Mouse (Mus musculus) heart, embryonic 16.5 days (tissue): ENCODE data around the gene Klc3. TPM values are rescaled to one million over a fixed set of nuclear protein-coding genes. Genes with fewer than 3 reads are reported as not detected.

Source experiments
- ATAC-seq: fragments of 200-750 bp; cut with Nextera tagmentation; replicated peaks from 2 replicates; pipeline ENCODE4 v1.8.0; 2017; ENCODE audit warnings: moderate number of reproducible peaks; ENCODE audit not compliant: insufficient read depth, low FRiP score; ENCODE audit errors: extremely low read depth
- H3K27ac ChIP-seq: fragments of 300-500 bp; sonication (generic); 2 replicates; pipeline ENCODE4 v1.5.1; 2014; ENCODE audit warnings: mild to moderate bottlenecking, low read length, control low read depth, moderate library complexity
- H3K27me3 ChIP-seq: fragments of 300-500 bp; sonication (generic); 2 replicates; pipeline ENCODE4 v1.6.1; 2014; ENCODE audit warnings: low read length, mixed read lengths; ENCODE audit not compliant: control insufficient read depth, insufficient read depth
- H3K36me3 ChIP-seq: fragments of 300-500 bp; sonication (generic); 2 replicates; pipeline ENCODE4 v1.6.1; 2014; ENCODE audit not compliant: control insufficient read depth, insufficient read depth
- H3K4me1 ChIP-seq: fragments of 300-500 bp; sonication (generic); 2 replicates; pipeline ENCODE4 v1.6.1; 2014; ENCODE audit warnings: low read length, mixed read lengths; ENCODE audit not compliant: control insufficient read depth, insufficient read depth
- H3K4me2 ChIP-seq: fragments of 300-500 bp; sonication (generic); 2 replicates; pipeline ENCODE4 v1.6.1; 2014; ENCODE audit warnings: low read depth, mild to moderate bottlenecking, control low read depth, low read length
- H3K4me3 ChIP-seq: fragments of 300-500 bp; sonication (generic); 2 replicates; pipeline ENCODE4 v1.5.1; 2014; ENCODE audit warnings: mild to moderate bottlenecking, control low read depth, low read length
- H3K9ac ChIP-seq: fragments of 300-500 bp; sonication (generic); 2 replicates; pipeline ENCODE4 v1.6.1; 2014; ENCODE audit warnings: low read length, control low read depth
- H3K9me3 ChIP-seq: fragments of 300-500 bp; sonication (generic); replicated peaks from 2 replicates; pipeline ENCODE4 v1.6.1; 2016; ENCODE audit warnings: low read length; ENCODE audit not compliant: control insufficient read depth
- WGBS: fragments of 180-500 bp; shearing (Covaris S2); extraction: QIAGEN DNeasy Blood & Tissue Kit; methylation state at CpG from one replicate; pipeline ENCODE4 v1.1.7; 2014; 5-methylcytosine and 5-hydroxymethylcytosine counted together
- polyA plus RNA-seq: library from polyadenylated mRNA; unstranded; fragments of >200 nt; fragmentation: Nextera tagmentation; extraction: Ambion mirVana; gene quantifications from 2 replicates; pipeline ENCODE4 v1.2.1, GENCODE M21; 2015

Klc3 gene
- polyA plus RNA-seq, 1 experiment from 2014 or later = 4.1 TPM

GRCm38 (mm10) chr7:19416590-19416989 lies 12.7 kb upstream of the Klc3 start:
- H3K36me3 ChIP-seq = peaks cover 33% of the 10 kb centered on the region

GRCm38 (mm10) chr7:19413525-19413924 lies 9.6 kb upstream of the Klc3 start:
- Histone ChIP-seq H3K9ac (peak overlapping the region; percentile 52; the same call in 1 of the 2 replicates), H3K4me3 (peak overlapping the region; percentile 64), H3K27me3 (no peaks in the 10 kb centered on the region), H3K4me2 (peak overlapping the region; percentile 66), H3K36me3 (peaks cover 33% of the 10 kb centered on the region), H3K27ac (no peak overlapping the region; the same call in 1 of the 2 replicates), H3K9me3 (peaks cover 5% of the 10 kb centered on the region), H3K4me1 (peaks cover 30% of the 10 kb centered on the region)
- ATAC-seq = no peak
- WGBS = 66% methylated on average over 3 of the region's 3 CpGs

More at GRCm38 (mm10) chr7:19416590-19416989, 12.7 kb upstream of the Klc3 start:
- Histone ChIP-seq H3K4me3 (no peak overlapping the region; the same call in 1 of the 2 replicates), H3K4me2 (no peak overlapping the region), H3K9me3 (peaks cover 5% of the 10 kb centered on the region), H3K27ac (no peak overlapping the region), H3K27me3 (peaks cover 10% of the 10 kb centered on the region), H3K4me1 (peaks cover 34% of the 10 kb centered on the region), H3K9ac (no peak overlapping the region)
- no peak for ATAC-seq
- 49% methylated on average over 15 of the region's 15 CpGs for WGBS

GRCm38 (mm10) chr7:19411783-19412182 lies 7.9 kb upstream of the Klc3 start:
- Histone ChIP-seq H3K4me1 (peaks cover 30% of the 10 kb centered on the region), H3K9ac (peak overlapping the region; percentile 88), H3K36me3 (peaks cover 29% of the 10 kb centered on the region), H3K9me3 (peaks cover 5% of the 10 kb centered on the region), H3K4me2 (peak overlapping the region; percentile 66), H3K4me3 (peak overlapping the region; percentile 64), H3K27ac (peak overlapping the region; percentile 99), H3K27me3 (no peaks in the 10 kb centered on the region)
- 66% methylated on average over 5 of the region's 5 CpGs for WGBS
- ATAC-seq = no peak

- peak overlapping the region; percentile 88 for H3K9ac ChIP-seq
- no peaks in the 10 kb centered on the region for H3K27me3 ChIP-seq
- peaks cover 26% of the 10 kb centered on the region for H3K4me1 ChIP-seq
- peak overlapping the region; percentile 99 for H3K27ac ChIP-seq
- H3K4me2 ChIP-seq = peak overlapping the region; percentile 66
- 48% methylated on average over 11 of the region's 11 CpGs for WGBS
- peak; percentile 90 for ATAC-seq
- peak overlapping the region; percentile 64 for H3K4me3 ChIP-seq
- H3K9me3 ChIP-seq = peaks cover 5% of the 10 kb centered on the region
- peaks cover 23% of the 10 kb centered on the region for H3K36me3 ChIP-seq
Observed at GRCm38 (mm10) chr7:19410766-19411344, 7.0 kb upstream of the Klc3 start.

- 13% methylated on average over 6 of the region's 6 CpGs for WGBS
- peaks cover 5% of the 10 kb centered on the region for H3K9me3 ChIP-seq
- no peak overlapping the region; the same call in 1 of the 2 replicates for H3K4me3 ChIP-seq
- peaks cover 17% of the 10 kb centered on the region for H3K36me3 ChIP-seq
- H3K9ac ChIP-seq = peak overlapping the region; percentile 71
- peak; percentile 68 for ATAC-seq
- H3K4me2 ChIP-seq = peak overlapping the region; percentile 52
- peaks cover 4% of the 10 kb centered on the region for H3K27me3 ChIP-seq
- H3K4me1 ChIP-seq = peaks cover 20% of the 10 kb centered on the region
- peak overlapping the region; percentile 99 for H3K27ac ChIP-seq
Observed at GRCm38 (mm10) chr7:19409753-19410152, 5.8 kb upstream of the Klc3 start.

- Histone ChIP-seq H3K4me3 (no peak overlapping the region), H3K27ac (no peak overlapping the region), H3K36me3 (no peaks in the 10 kb centered on the region), H3K27me3 (peaks cover 30% of the 10 kb centered on the region), H3K4me1 (peaks cover 14% of the 10 kb centered on the region), H3K9me3 (peaks cover 5% of the 10 kb centered on the region), H3K9ac (peak overlapping the region; percentile 54; the same call in 1 of the 2 replicates), H3K4me2 (peak overlapping the region; percentile 50; the same call in 1 of the 2 replicates)
- ATAC-seq = 0 out of 2 replicates have a peak, but pooled peaks have one; percentile 14
- WGBS = 4% methylated on average over 19 of the region's 19 CpGs
Observed at GRCm38 (mm10) chr7:19405417-19405816, 1.5 kb upstream of the Klc3 start.

GRCm38 (mm10) chr7:19404476-19404875 lies 572 bp upstream of the Klc3 start, which contains the start of gene Ckm:
Gene Ckm, plus strand, starts transcription at chr7:19404776.
- 48% methylated on average over 7 of the region's 7 CpGs for WGBS

GRCm38 (mm10) chr7:19402535-19403112 lies 1.3 kb downstream of the Klc3 start:
- Histone ChIP-seq H3K4me2 (no peak overlapping the region), H3K27ac (no peak overlapping the region), H3K4me3 (no peak overlapping the region), H3K27me3 (peaks cover 32% of the 10 kb centered on the region), H3K9me3 (peaks cover 5% of the 10 kb centered on the region), H3K36me3 (no peaks in the 10 kb centered on the region), H3K4me1 (peaks cover 6% of the 10 kb centered on the region), H3K9ac (no peak overlapping the region)
- ATAC-seq = no peak
- WGBS = 78% methylated on average over 9 of the region's 9 CpGs

More at GRCm38 (mm10) chr7:19404476-19404875, 572 bp upstream of the Klc3 start, which contains the start of gene Ckm:
- ATAC-seq = no peak
- no peak within 1 kb of the TSS for H3K27ac ChIP-seq
- H3K9me3 ChIP-seq = peaks cover 5% of the 10 kb centered on the region
- H3K4me3 ChIP-seq = peak within 1 kb of the TSS; percentile 74
- peak within 1 kb of the TSS; percentile 73 for H3K9ac ChIP-seq
- H3K4me1 ChIP-seq = peaks cover 7% of the 10 kb centered on the region
- peaks cover 32% of the 10 kb centered on the region for H3K27me3 ChIP-seq
- peak within 1 kb of the TSS; percentile 99 for H3K4me2 ChIP-seq
- H3K36me3 ChIP-seq = no peaks in the 10 kb centered on the region

- H3K4me2 ChIP-seq = no peak overlapping the region
- no peak overlapping the region for H3K4me3 ChIP-seq
- no peak for ATAC-seq
- H3K9me3 ChIP-seq = peaks cover 5% of the 10 kb centered on the region
- 78% methylated on average over 4 of the region's 4 CpGs for WGBS
- no peaks in the 10 kb centered on the region for H3K36me3 ChIP-seq
- peaks cover 6% of the 10 kb centered on the region for H3K4me1 ChIP-seq
- H3K27me3 ChIP-seq = peaks cover 32% of the 10 kb centered on the region
- H3K9ac ChIP-seq = no peak overlapping the region
- no peak overlapping the region for H3K27ac ChIP-seq
Observed at GRCm38 (mm10) chr7:19400946-19401345, 3.0 kb downstream of the Klc3 start.
